Mouse (Mus musculus) cerebellum, adult 2 months (tissue): ENCODE results near the gene Sla2. TPM values are rescaled to one million over a fixed set of nuclear protein-coding genes. Genes with fewer than 3 reads are reported as not detected.
"Not testable (repeated sequence)": the region's sequence is repeated elsewhere in the genome, so short reads cannot be mapped to it uniquely, and the experiment has no call there.

ENCODE experiments used
- DNase-seq, 2 experiments: peaks; one replicate each; pipeline ENCODE4 v3.0.0; 2021
- H3K27ac ChIP-seq: fragments of 200-500 bp; 2 replicates; pipeline ENCODE4 v1.5.1; 2012; ENCODE audit warnings: low read length, control low read depth, inconsistent platforms; ENCODE audit not compliant: insufficient read depth
- H3K27me3 ChIP-seq: fragments of 200-500 bp; 2 replicates; pipeline ENCODE4 v1.6.1; 2012; ENCODE audit warnings: inconsistent platforms, mild to moderate bottlenecking, low read length, moderate library complexity; ENCODE audit not compliant: control insufficient read depth, insufficient read depth
- H3K4me1 ChIP-seq: fragments of 200-500 bp; 2 replicates; pipeline ENCODE4 v1.6.1; 2011; ENCODE audit warnings: low read length; ENCODE audit not compliant: control insufficient read depth, insufficient read depth
- H3K4me3 ChIP-seq: fragments of 200-500 bp; replicated peaks from 2 replicates; pipeline ENCODE3; 2011; ENCODE audit warnings: mild to moderate bottlenecking, low read depth, low read length, control low read depth; ENCODE audit not compliant: insufficient read depth
- CTCF ChIP-seq: fragments of 200-500 bp; IDR thresholded peaks from 2 replicates; pipeline ENCODE4 v1.5.1; 2011; ENCODE audit warnings: low read depth, mild to moderate bottlenecking, control low read depth, low read length, moderate library complexity, borderline replicate concordance; ENCODE audit not compliant: insufficient read depth
- POLR2A ChIP-seq: fragments of 200-500 bp; IDR thresholded peaks from 2 replicates; pipeline ENCODE4 v1.6.1; 2011; ENCODE audit warnings: low read length, control low read depth, borderline replicate concordance; ENCODE audit not compliant: insufficient read depth
- WGBS: fragments of 180-500 bp; shearing (Covaris S2); methylation state at CpG from one replicate; pipeline ENCODE4 v1.1.7; 2018; 5-methylcytosine and 5-hydroxymethylcytosine counted together
- polyA plus RNA-seq: library from polyadenylated mRNA; depleted of rRNA; stranded (reverse); fragments of >200 nt; gene quantifications from 2 replicates; pipeline ENCODE4 v1.2.3, GENCODE M21; 2012

Sla2 gene
- polyA plus RNA-seq, 1 experiment, result 0.07 TPM

DNA sequence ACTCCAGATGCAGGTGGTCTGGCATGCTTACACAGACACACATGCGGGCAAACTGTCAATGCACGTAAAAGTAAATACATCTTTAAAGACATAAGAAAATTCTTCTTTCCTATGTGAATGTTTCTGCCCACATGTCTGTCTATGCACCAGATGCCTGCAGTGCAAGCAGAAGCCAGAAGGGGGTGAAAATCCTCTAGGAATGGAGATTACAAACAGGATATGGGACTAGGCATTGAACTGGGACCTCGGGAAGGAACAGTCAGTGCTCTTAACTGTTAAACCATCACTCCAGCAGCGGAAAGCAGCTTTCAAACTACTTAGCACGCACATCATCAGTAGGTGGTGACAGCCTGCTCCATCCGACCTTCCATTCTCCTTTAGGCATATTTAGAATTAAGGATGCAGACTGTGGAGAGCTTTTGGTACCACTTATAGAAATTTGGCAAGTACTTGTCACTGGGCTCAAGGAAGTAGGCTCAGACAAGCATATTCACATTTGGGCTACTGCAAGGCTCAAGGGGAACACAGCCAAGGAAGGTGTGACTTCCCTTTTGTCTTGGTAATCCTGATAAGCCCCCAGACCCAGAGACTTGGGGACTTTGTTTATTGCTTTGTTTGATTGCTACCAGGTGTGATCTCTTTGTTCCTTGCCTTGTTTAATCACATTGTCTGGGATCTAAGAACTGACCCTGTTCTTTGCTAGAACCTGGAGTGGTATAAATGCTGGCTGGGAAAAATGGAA is 18.2 kb upstream of the Sla2 start:
- WGBS, result 44% methylated on average over 6 of the region's 6 CpGs
- Histone ChIP-seq H3K4me1 (peaks cover 29% of the 10 kb centered on the region), H3K4me3 (no peak overlapping the region), H3K27ac (peak overlapping the region; percentile 92), H3K27me3 (no peaks in the 10 kb centered on the region)
- peak; percentile 76 to 78 for DNase-seq
- TF ChIP-seq POLR2A (no peak), CTCF (peak; percentile 65; the same call in 1 of the 2 replicates)

DNA sequence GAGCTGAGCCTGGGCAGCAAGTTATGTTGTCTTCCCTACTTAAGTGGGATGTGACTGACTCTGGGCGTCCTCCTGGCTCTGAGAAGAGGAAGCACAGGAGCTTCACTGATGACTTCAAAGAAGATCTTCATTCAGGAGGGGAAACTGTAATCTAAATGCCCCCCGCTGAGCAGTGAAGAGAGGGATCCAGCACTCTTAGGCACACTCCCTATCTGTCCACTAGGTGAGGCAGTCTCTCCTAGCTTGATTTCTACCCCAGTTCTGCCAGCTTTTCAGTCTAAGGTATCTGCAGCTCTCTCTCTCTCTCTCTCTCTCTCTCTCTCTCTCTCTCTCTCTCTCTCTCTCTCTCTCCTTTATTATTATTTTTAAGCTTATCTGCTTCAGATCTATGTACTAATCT is 16.4 kb upstream of the Sla2 start:
- DNase-seq, result peak in 1 of 2 experiments; percentile 51
- H3K27me3 ChIP-seq, result no peaks in the 10 kb centered on the region
- no peak overlapping the region for H3K27ac ChIP-seq
- TF ChIP-seq CTCF (peak; percentile 55; the same call in 1 of the 2 replicates), POLR2A (no peak)
- peaks cover 28% of the 10 kb centered on the region for H3K4me1 ChIP-seq
- no peak overlapping the region for H3K4me3 ChIP-seq
- WGBS, result 50% methylated on average over 2 of the region's 2 CpGs

DNA sequence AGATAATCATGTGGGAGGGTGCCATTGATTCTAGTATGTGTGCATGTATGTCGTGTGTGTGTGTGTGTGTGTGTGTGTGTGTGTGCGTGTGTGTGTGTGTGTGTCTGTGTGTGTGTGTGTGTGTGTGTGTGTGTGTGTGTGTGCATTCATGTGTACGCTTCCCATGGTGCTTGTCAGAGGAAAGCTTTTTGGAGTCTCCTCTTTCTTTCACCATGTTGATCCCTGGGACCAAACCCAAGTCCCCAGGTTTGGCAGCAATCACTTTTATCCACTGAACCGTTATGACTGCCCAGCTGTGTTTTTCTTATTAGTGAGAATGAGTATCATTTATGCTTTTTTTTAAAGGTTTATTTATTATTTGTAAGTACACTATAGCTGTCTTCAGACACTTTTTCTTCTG is 15.4 kb upstream of the Sla2 start:
- H3K4me1 ChIP-seq, result peaks cover 28% of the 10 kb centered on the region
- not testable (repeated sequence) for H3K27ac ChIP-seq, DNase-seq, H3K27me3 ChIP-seq, H3K4me3 ChIP-seq
- 42% methylated on average over 4 of the region's 4 CpGs for WGBS

DNA sequence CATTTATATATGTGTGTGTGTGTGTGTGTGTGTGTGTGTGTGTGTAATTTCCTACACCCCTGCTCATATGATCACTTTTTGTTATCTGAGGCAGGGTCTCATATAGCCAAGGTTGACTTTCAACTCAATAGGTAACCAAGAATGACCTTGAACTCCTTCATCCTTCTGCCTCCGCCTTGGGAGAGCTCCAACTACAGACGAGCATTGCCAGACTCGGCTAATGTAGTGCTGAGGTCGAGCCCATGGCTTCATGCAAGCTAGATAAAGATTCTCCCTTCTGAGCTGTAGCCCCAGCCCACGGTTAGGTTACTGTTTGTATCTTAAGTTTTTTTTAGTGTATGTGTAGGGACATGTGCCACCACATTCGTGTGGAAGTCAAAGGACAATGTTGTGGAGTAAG is 14.9 kb upstream of the Sla2 start:
- no peak for TF ChIP-seq POLR2A
- no peak for TF ChIP-seq CTCF
- Histone ChIP-seq H3K27me3 (no peaks in the 10 kb centered on the region), H3K4me1 (peaks cover 23% of the 10 kb centered on the region), H3K27ac (no peak overlapping the region), H3K4me3 (no peak overlapping the region)
- no peak for DNase-seq
- 54% methylated on average over 6 of the region's 6 CpGs for WGBS

DNA sequence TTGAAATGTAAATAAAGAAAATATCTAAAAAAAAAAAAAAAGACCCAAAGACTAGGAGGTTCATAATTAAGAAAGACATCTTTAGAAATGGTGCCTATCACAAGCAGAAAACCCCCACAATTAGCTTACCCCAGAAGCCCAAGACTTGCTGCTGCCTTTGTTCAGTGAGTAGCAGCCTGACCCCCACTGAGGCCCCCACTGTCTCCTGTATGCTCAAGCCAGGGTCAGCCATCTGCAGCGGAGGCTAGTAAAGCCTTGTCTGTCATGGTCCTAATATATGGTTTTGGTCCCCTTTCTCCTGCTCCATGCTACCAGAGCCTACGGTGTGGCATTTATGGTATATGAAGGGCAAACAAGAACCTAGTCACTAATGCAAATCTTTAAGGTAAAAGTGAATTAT is 14.4 kb upstream of the Sla2 start:
- WGBS, result 63% methylated on average over 2 of the region's 2 CpGs
- Histone ChIP-seq H3K4me3 (no peak overlapping the region), H3K27ac (no peak overlapping the region), H3K27me3 (no peaks in the 10 kb centered on the region), H3K4me1 (peaks cover 23% of the 10 kb centered on the region)
- no peak for DNase-seq
- no peak for TF ChIP-seq POLR2A
- no peak for TF ChIP-seq CTCF

DNA sequence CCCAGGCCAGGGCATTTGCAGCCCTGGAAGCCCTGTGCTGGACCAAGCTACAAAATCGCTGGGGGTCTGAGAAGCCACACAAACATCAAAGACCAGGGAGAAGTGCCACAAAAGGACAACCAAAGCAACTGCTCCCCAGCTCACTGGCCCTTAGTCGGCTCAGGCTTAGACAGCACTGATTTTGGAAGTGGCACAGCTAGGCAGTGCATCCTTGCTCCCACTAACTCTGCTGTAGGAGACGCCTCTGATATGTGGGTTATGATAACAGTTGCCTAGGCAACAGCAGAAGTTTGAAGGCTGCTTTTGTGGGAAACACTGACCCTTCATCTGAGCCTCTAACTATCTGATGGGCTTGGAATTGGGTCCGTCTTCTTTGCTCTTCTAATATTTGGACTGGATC is 12.2 kb upstream of the Sla2 start:
- Histone ChIP-seq H3K4me1 (peaks cover 15% of the 10 kb centered on the region), H3K27me3 (no peaks in the 10 kb centered on the region), H3K4me3 (no peak overlapping the region), H3K27ac (no peak overlapping the region)
- 78% methylated on average over 4 of the region's 4 CpGs for WGBS
- no peak for DNase-seq
- TF ChIP-seq POLR2A, result no peak
- no peak for TF ChIP-seq CTCF

DNA sequence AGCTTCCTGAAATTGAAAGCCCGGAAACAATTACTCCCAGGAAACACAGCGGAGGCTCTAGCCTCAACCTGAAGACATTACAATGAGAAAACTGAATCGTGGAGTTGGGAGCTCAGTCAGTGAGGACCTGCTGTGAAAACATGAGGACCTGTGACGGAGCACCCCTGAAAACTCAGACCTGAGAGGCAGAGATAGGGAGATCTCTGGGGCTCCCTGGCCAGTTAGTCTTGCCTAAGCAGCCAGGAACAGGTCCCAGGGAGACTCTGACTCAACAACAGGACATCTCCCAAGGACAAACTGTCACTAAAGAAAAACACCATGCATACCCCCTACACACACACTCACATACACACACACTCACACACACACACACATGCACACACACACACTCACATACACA is 11.4 kb upstream of the Sla2 start:
- Histone ChIP-seq H3K27me3 (no peaks in the 10 kb centered on the region), H3K4me3 (no peak overlapping the region), H3K27ac (no peak overlapping the region), H3K4me1 (peaks cover 7% of the 10 kb centered on the region)
- WGBS, result 71% methylated on average over 4 of the region's 4 CpGs
- TF ChIP-seq CTCF, result no peak
- no peak for DNase-seq

DNA sequence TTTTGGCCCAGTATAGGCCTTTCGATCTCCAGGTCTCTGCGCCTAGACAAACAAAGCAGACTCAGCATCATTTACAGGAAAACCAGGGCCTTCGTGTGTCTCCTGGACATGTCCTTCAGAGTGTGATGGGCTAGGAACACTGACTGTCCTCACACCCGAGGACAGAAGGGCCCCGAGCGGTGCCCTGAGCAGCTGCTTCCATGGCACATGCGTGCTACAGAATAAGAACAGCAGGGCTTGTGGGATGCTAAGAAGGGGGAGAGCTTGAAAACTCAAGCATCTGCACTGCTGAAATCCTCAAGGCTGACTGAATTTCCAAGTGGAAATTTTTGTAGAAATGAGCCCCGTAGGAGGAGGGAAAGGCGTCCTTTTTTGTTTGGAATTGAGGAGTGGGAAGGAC is 10.0 kb upstream of the Sla2 start:
- TF ChIP-seq POLR2A, result no peak
- no peak for TF ChIP-seq CTCF
- no peaks in the 10 kb centered on the region for H3K27me3 ChIP-seq
- H3K4me1 ChIP-seq, result peaks cover 11% of the 10 kb centered on the region
- no peak overlapping the region for H3K4me3 ChIP-seq
- 75% methylated on average over 9 of the region's 9 CpGs for WGBS
- DNase-seq, result no peak
- no peak overlapping the region for H3K27ac ChIP-seq
